ENCODE assay signal across 12 mouse cellular contexts in the genomic region with DNA sequence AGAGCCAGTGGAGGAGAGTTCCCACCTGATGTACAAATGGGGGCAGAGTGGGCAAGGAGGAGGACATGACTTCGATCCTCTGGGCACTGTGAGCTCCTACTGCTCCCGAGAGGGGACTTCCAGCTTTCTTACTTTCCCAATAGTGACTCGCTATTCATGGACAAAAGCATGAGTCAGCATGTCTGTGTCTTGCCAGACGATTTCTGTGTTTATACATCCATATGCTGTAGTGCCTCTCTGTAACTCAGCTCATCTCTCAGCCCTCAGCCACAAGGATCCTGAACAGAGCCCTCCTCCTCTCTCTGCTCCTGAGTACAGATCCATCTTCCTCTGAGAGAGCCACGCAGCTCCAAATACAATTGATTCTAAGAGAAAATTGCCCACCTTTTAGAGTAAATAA. TPM values are rescaled to one million over a fixed set of nuclear protein-coding genes. Genes with fewer than 3 reads are reported as not detected.
DNase-seq lines count a peak whose midpoint lies in the region; ATAC-seq and TF ChIP-seq lines count a peak whose summit lies in the region.
"Had no signal": no experiment of that assay in that cellular context is flagged by ENCODE, and none has a peak within 500 bp of the region (broad histone marks: within the 10 kb centered on the region; RNA-seq: fewer than 3 reads in every experiment).

No protein-coding gene starts in this region.

- H3K27me3 ChIP-seq in limb, embryonic 14.5 days (ENCODE audit: control insufficient read depth, insufficient read depth, low read length) = no peaks in the 10 kb centered on the region
- no peaks in the 10 kb centered on the region for H3K27me3 ChIP-seq in limb, embryonic 10.5 days (ENCODE audit: low read depth, poor library complexity, severe bottlenecking)
- H3K27me3 ChIP-seq in intestine, embryonic 15.5 days (replicated peaks) = no peaks in the 10 kb centered on the region
- H3K27me3 ChIP-seq in heart, embryonic 12.5 days (replicated peaks) = no peaks in the 10 kb centered on the region
- H3K27me3 ChIP-seq: neural tube, embryonic 12.5 days had no signal

- 0 out of 2 replicates have a peak, but pooled peaks cover 4% of the 10 kb centered on the region for H3K4me1 ChIP-seq in limb, embryonic 14.5 days (ENCODE audit: control insufficient read depth, insufficient read depth, low read length)
- H3K4me1 ChIP-seq in limb, embryonic 10.5 days = peaks cover 22% of the 10 kb centered on the region
- no peaks in the 10 kb centered on the region for H3K4me1 ChIP-seq in intestine, embryonic 15.5 days (replicated peaks)
- H3K4me1 ChIP-seq in olfactory bulb, adult 2 months (ENCODE audit: control insufficient read depth, insufficient read depth, low read length) = peaks cover 10% of the 10 kb centered on the region
- peaks cover 15% of the 10 kb centered on the region for H3K4me1 ChIP-seq in heart, embryonic 12.5 days (replicated peaks)

- no peaks in the 10 kb centered on the region for H3K9me3 ChIP-seq in limb, embryonic 14.5 days (ENCODE audit: control insufficient read depth, low read length)
- H3K9me3 ChIP-seq in limb, embryonic 10.5 days (replicated peaks) = no peaks in the 10 kb centered on the region
- no peaks in the 10 kb centered on the region for H3K9me3 ChIP-seq in intestine, embryonic 15.5 days
- H3K9me3 ChIP-seq in heart, embryonic 12.5 days (replicated peaks) = no peaks in the 10 kb centered on the region
- H3K9me3 ChIP-seq: neural tube, embryonic 12.5 days had no signal

- no peaks in the 10 kb centered on the region for H3K36me3 ChIP-seq in limb, embryonic 14.5 days (ENCODE audit: control insufficient read depth, insufficient read depth, low read length)
- no peaks in the 10 kb centered on the region for H3K36me3 ChIP-seq in limb, embryonic 10.5 days
- no peaks in the 10 kb centered on the region for H3K36me3 ChIP-seq in intestine, embryonic 15.5 days
- no peaks in the 10 kb centered on the region for H3K36me3 ChIP-seq in heart, embryonic 12.5 days
- H3K36me3 ChIP-seq: neural tube, embryonic 12.5 days had no signal

- H3K4me3 ChIP-seq in limb, embryonic 14.5 days (replicated peaks; ENCODE audit: low read length) = no peak overlapping the region
- no peak overlapping the region for H3K4me3 ChIP-seq in limb, embryonic 10.5 days
- H3K4me3 ChIP-seq in intestine, embryonic 15.5 days (replicated peaks) = no peak overlapping the region
- H3K4me3 ChIP-seq in olfactory bulb, adult 2 months (ENCODE audit: insufficient read depth, low read depth, low read length) = no peak overlapping the region
- no peak overlapping the region for H3K4me3 ChIP-seq in heart, embryonic 12.5 days
- H3K4me3 ChIP-seq: neural tube, embryonic 12.5 days had no signal

- TF ChIP-seq CTCF in olfactory bulb, adult 2 months (IDR thresholded peaks at IDR 0.05; ENCODE audit: insufficient read depth, low read depth, low read length) = no peak

- no peak for TF ChIP-seq POLR2A in limb, embryonic 14.5 days (IDR thresholded peaks at IDR 0.05; ENCODE audit: borderline replicate concordance, extremely low read depth, insufficient read depth, insufficient read length)
- TF ChIP-seq POLR2A in olfactory bulb, adult 2 months (IDR thresholded peaks at IDR 0.05; ENCODE audit: insufficient read depth, low read depth, low read length) = no peak

- no peak overlapping the region for H3K4me2 ChIP-seq in limb, embryonic 14.5 days (replicated peaks; ENCODE audit: low read depth, low read length, severe bottlenecking)
- H3K4me2 ChIP-seq in intestine, embryonic 15.5 days (replicated peaks) = 0 out of 2 replicates have a peak overlapping the region, but pooled peaks have one; percentile 14
- H3K4me2 ChIP-seq in heart, embryonic 12.5 days = no peak overlapping the region
- H3K4me2 ChIP-seq: neural tube, embryonic 12.5 days had no signal

- no peak overlapping the region for H3K9ac ChIP-seq in limb, embryonic 14.5 days (ENCODE audit: low read depth, low read length, severe bottlenecking)
- H3K9ac ChIP-seq in intestine, embryonic 15.5 days = no peak overlapping the region
- H3K9ac ChIP-seq in heart, embryonic 12.5 days = no peak overlapping the region
- H3K9ac ChIP-seq: neural tube, embryonic 12.5 days had no signal

- H3K27ac ChIP-seq in limb, embryonic 14.5 days (replicated peaks; ENCODE audit: low read depth, low read length) = no peak overlapping the region
- no peak overlapping the region for H3K27ac ChIP-seq in limb, embryonic 10.5 days
- H3K27ac ChIP-seq in intestine, embryonic 15.5 days = no peak overlapping the region
- peak overlapping the region; percentile 74 for H3K27ac ChIP-seq in olfactory bulb, adult 2 months (ENCODE audit: insufficient read depth, low read depth, low read length)
- no peak overlapping the region for H3K27ac ChIP-seq in heart, embryonic 12.5 days (ENCODE audit: poor library complexity, severe bottlenecking)
- H3K27ac ChIP-seq: neural tube, embryonic 12.5 days had no signal

- peak; percentile 25 for DNase-seq in embryo, embryonic 10 days (ENCODE audit: low spot score)
- no peak for DNase-seq in embryo, embryonic 9.5 days (ENCODE audit: extremely low spot score)
- DNase-seq in limb, embryonic 14.5 days (ENCODE audit: low spot score) = peak; percentile 25
- DNase-seq in limb, embryonic 10.5 days (ENCODE audit: low spot score) = no peak
- DNase-seq: cerebellum, postnatal 36 days; heart, postnatal 36 days; lung, postnatal 36 days had no signal

- WGBS in limb, embryonic 14.5 days = 60% methylated on average over 5 of the region's 5 CpGs
- 76% methylated on average over 5 of the region's 5 CpGs for WGBS in limb, embryonic 10.5 days
- 38% methylated on average over 5 of the region's 5 CpGs for WGBS in intestine, embryonic 15.5 days
- 19% methylated on average over 5 of the region's 5 CpGs for WGBS in olfactory bulb, adult 2 months
- 68% methylated on average over 5 of the region's 5 CpGs for WGBS in heart, embryonic 12.5 days

- no peak for ATAC-seq in limb, embryonic 14.5 days (ENCODE audit: low FRiP score, low read depth)
- 0 out of 2 replicates have a peak, but pooled peaks have one; percentile 31 for ATAC-seq in intestine, embryonic 15.5 days
- ATAC-seq in cerebellum, adult (ENCODE audit: insufficient number of reproducible peaks, low FRiP score, low TSS enrichment) = no peak
- no peak for ATAC-seq in heart, embryonic 12.5 days (ENCODE audit: insufficient number of reproducible peaks, low FRiP score)

RNA-seq across cellular contexts. Expression of a gene that starts 20.3 kb away (rescaled TPM):
- polyA plus RNA-seq in limb, embryonic 14.5 days (2012; rRNA removed) = 55.3 and 63.7 TPM in 2 replicates
- polyA plus RNA-seq in limb, embryonic 14.5 days (2014; fragmentation: Nextera tagmentation; extraction: Ambion mirVana) = 75.1 and 82.0 TPM in 2 replicates
- 9.2 and 16.2 TPM in 2 replicates for polyA plus RNA-seq in limb, embryonic 10.5 days (2016; fragmentation: Nextera tagmentation; extraction: Ambion mirVana)
- 44.5 and 52.0 TPM in 2 replicates for polyA plus RNA-seq in intestine, embryonic 15.5 days (2015; fragmentation: Nextera tagmentation; extraction: Ambion mirVana)
- polyA plus RNA-seq in olfactory bulb, adult 2 months (2012; ENCODE audit: insufficient read depth, insufficient read length, low replicate concordance, missing spikeins) = 447 and 540 TPM in 2 replicates
- 63.9 and 65.8 TPM in 2 replicates for polyA plus RNA-seq in heart, embryonic 12.5 days (2016; fragmentation: Nextera tagmentation; extraction: Ambion mirVana)

Comparison
In these comparisons a context has a peak if more than half of its experiments do, and no peak if none do; other contexts are left out.
1. DNase-seq: peak in embryo, embryonic 10 days (single experiment) and limb, embryonic 14.5 days (single experiment); none in embryo, embryonic 9.5 days (single experiment) and limb, embryonic 10.5 days (single experiment).